Mouse (Mus musculus): Measurements from ENCODE around the gene Smg1. TPM values are rescaled to one million over a fixed set of nuclear protein-coding genes. Genes with fewer than 3 reads are reported as not detected.

Gene Smg1
- polyA plus RNA-seq (2015; fragmentation: Nextera tagmentation; extraction: Ambion mirVana), result 13.4 and 14.1 TPM in 2 replicates

GRCm38 (mm10) chr7:118243453-118244385, at the start of gene Smg1:
Gene Smg1, minus strand, starts transcription at chr7:118243670.
- Histone ChIP-seq H3K4me1 (replicated peaks; ENCODE audit: control insufficient read depth, insufficient read depth, low read length) (peaks cover 8% of the 10 kb centered on the region), H3K9ac (ENCODE audit: low read length) (peak within 1 kb of the TSS; percentile 98), H3K4me3 (ENCODE audit: low read length) (peak within 1 kb of the TSS; percentile 73), H3K9me3 (ENCODE audit: control insufficient read depth, low read length) (no peaks in the 10 kb centered on the region), H3K4me2 (ENCODE audit: low read depth, low read length) (peak within 1 kb of the TSS; percentile 74), H3K27me3 (ENCODE audit: control insufficient read depth, insufficient read depth, low read depth, low read length) (no peaks in the 10 kb centered on the region), H3K27ac (ENCODE audit: low read length) (peak within 1 kb of the TSS; percentile 97), H3K36me3 (ENCODE audit: control insufficient read depth, insufficient read depth, low read length) (no peaks in the 10 kb centered on the region)
- WGBS, result 1% methylated on average over 70 of the region's 79 CpGs
- ATAC-seq (ENCODE audit: low read depth), result peak; percentile 96

- 66% methylated on average over 2 of the region's 2 CpGs for WGBS
- Histone ChIP-seq H3K27me3 (ENCODE audit: control insufficient read depth, insufficient read depth, low read depth, low read length) (no peaks in the 10 kb centered on the region), H3K27ac (ENCODE audit: low read length) (no peak overlapping the region), H3K4me1 (replicated peaks; ENCODE audit: control insufficient read depth, insufficient read depth, low read length) (no peaks in the 10 kb centered on the region), H3K36me3 (ENCODE audit: control insufficient read depth, insufficient read depth, low read length) (no peaks in the 10 kb centered on the region), H3K9ac (ENCODE audit: low read length) (no peak overlapping the region), H3K9me3 (ENCODE audit: control insufficient read depth, low read length) (no peaks in the 10 kb centered on the region), H3K4me2 (ENCODE audit: low read depth, low read length) (no peak overlapping the region), H3K4me3 (ENCODE audit: low read length) (no peak overlapping the region)
- ATAC-seq (ENCODE audit: low read depth), result no peak
These were observed 39.7 kb upstream of the Smg1 start for GRCm38 (mm10) chr7:118283186-118283585.

- no peaks in the 10 kb centered on the region for H3K9me3 ChIP-seq (ENCODE audit: control insufficient read depth, low read length)
- ATAC-seq (ENCODE audit: low read depth), result no peak
- no peak overlapping the region for H3K4me3 ChIP-seq (ENCODE audit: low read length)
- 51% methylated on average over 9 of the region's 9 CpGs for WGBS
- no peaks in the 10 kb centered on the region for H3K27me3 ChIP-seq (ENCODE audit: control insufficient read depth, insufficient read depth, low read depth, low read length)
- H3K27ac ChIP-seq (ENCODE audit: low read length), result no peak overlapping the region
- H3K4me1 ChIP-seq (replicated peaks; ENCODE audit: control insufficient read depth, insufficient read depth, low read length), result no peaks in the 10 kb centered on the region
- H3K9ac ChIP-seq (ENCODE audit: low read length), result no peak overlapping the region
- no peak overlapping the region for H3K4me2 ChIP-seq (ENCODE audit: low read depth, low read length)
- no peaks in the 10 kb centered on the region for H3K36me3 ChIP-seq (ENCODE audit: control insufficient read depth, insufficient read depth, low read length)
These were observed 39.1 kb upstream of the Smg1 start for GRCm38 (mm10) chr7:118282543-118282942.

GRCm38 (mm10) chr7:118279521-118279920, 36.1 kb upstream of the Smg1 start:
- H3K36me3 ChIP-seq (ENCODE audit: control insufficient read depth, insufficient read depth, low read length), result no peaks in the 10 kb centered on the region
- no peak overlapping the region for H3K27ac ChIP-seq (ENCODE audit: low read length)
- 0 out of 2 replicates have a peak, but pooled peaks cover 2% of the 10 kb centered on the region for H3K4me1 ChIP-seq (replicated peaks; ENCODE audit: control insufficient read depth, insufficient read depth, low read length)
- H3K4me3 ChIP-seq (ENCODE audit: low read length), result no peak overlapping the region
- H3K27me3 ChIP-seq (ENCODE audit: control insufficient read depth, insufficient read depth, low read depth, low read length), result no peaks in the 10 kb centered on the region
- 50% methylated on average over 3 of the region's 3 CpGs for WGBS
- no peak overlapping the region for H3K9ac ChIP-seq (ENCODE audit: low read length)
- ATAC-seq (ENCODE audit: low read depth), result no peak
- H3K4me2 ChIP-seq (ENCODE audit: low read depth, low read length), result no peak overlapping the region
- no peaks in the 10 kb centered on the region for H3K9me3 ChIP-seq (ENCODE audit: control insufficient read depth, low read length)

GRCm38 (mm10) chr7:118277335-118277910, 34.0 kb upstream of the Smg1 start:
- peak; percentile 28; the same call in 1 of the 2 replicates for ATAC-seq (ENCODE audit: low read depth)
- H3K4me2 ChIP-seq (ENCODE audit: low read depth, low read length), result 0 out of 2 replicates have a peak overlapping the region, but pooled peaks have one; percentile 11

GRCm38 (mm10) chr7:118276684-118277334, 33.3 kb upstream of the Smg1 start:
- Histone ChIP-seq H3K4me3 (ENCODE audit: low read length) (no peak overlapping the region), H3K4me1 (replicated peaks; ENCODE audit: control insufficient read depth, insufficient read depth, low read length) (0 out of 2 replicates have a peak, but pooled peaks cover 2% of the 10 kb centered on the region), H3K9me3 (ENCODE audit: control insufficient read depth, low read length) (no peaks in the 10 kb centered on the region), H3K4me2 (ENCODE audit: low read depth, low read length) (no peak overlapping the region), H3K27ac (ENCODE audit: low read length) (0 out of 2 replicates have a peak overlapping the region, but pooled peaks have one; percentile 1), H3K27me3 (ENCODE audit: control insufficient read depth, insufficient read depth, low read depth, low read length) (no peaks in the 10 kb centered on the region), H3K9ac (ENCODE audit: low read length) (no peak overlapping the region), H3K36me3 (ENCODE audit: control insufficient read depth, insufficient read depth, low read length) (no peaks in the 10 kb centered on the region)
- ATAC-seq (ENCODE audit: low read depth), result 0 out of 2 replicates have a peak, but pooled peaks have one; percentile 17
- WGBS, result 72% methylated on average over 15 of the region's 15 CpGs

More at GRCm38 (mm10) chr7:118277335-118277910, 34.0 kb upstream of the Smg1 start:
- Histone ChIP-seq H3K9ac (ENCODE audit: low read length) (no peak overlapping the region), H3K27me3 (ENCODE audit: control insufficient read depth, insufficient read depth, low read depth, low read length) (no peaks in the 10 kb centered on the region), H3K4me1 (replicated peaks; ENCODE audit: control insufficient read depth, insufficient read depth, low read length) (0 out of 2 replicates have a peak, but pooled peaks cover 2% of the 10 kb centered on the region), H3K27ac (ENCODE audit: low read length) (no peak overlapping the region), H3K9me3 (ENCODE audit: control insufficient read depth, low read length) (no peaks in the 10 kb centered on the region), H3K36me3 (ENCODE audit: control insufficient read depth, insufficient read depth, low read length) (no peaks in the 10 kb centered on the region), H3K4me3 (ENCODE audit: low read length) (no peak overlapping the region)
- WGBS, result 63% methylated on average over 11 of the region's 11 CpGs

- Histone ChIP-seq H3K36me3 (ENCODE audit: control insufficient read depth, insufficient read depth, low read length) (no peaks in the 10 kb centered on the region), H3K4me2 (ENCODE audit: low read depth, low read length) (no peak overlapping the region), H3K9ac (ENCODE audit: low read length) (no peak overlapping the region), H3K4me3 (ENCODE audit: low read length) (no peak overlapping the region), H3K27me3 (ENCODE audit: control insufficient read depth, insufficient read depth, low read depth, low read length) (no peaks in the 10 kb centered on the region), H3K4me1 (replicated peaks; ENCODE audit: control insufficient read depth, insufficient read depth, low read length) (0 out of 2 replicates have a peak, but pooled peaks cover 2% of the 10 kb centered on the region), H3K9me3 (ENCODE audit: control insufficient read depth, low read length) (no peaks in the 10 kb centered on the region), H3K27ac (ENCODE audit: low read length) (no peak overlapping the region)
- no peak for ATAC-seq (ENCODE audit: low read depth)
- WGBS, result 64% methylated on average over 6 of the region's 6 CpGs
These were observed 31.8 kb upstream of the Smg1 start for GRCm38 (mm10) chr7:118275265-118275664.

GRCm38 (mm10) chr7:118274851-118275250, 31.4 kb upstream of the Smg1 start:
- Histone ChIP-seq H3K27me3 (ENCODE audit: control insufficient read depth, insufficient read depth, low read depth, low read length) (no peaks in the 10 kb centered on the region), H3K4me1 (replicated peaks; ENCODE audit: control insufficient read depth, insufficient read depth, low read length) (0 out of 2 replicates have a peak, but pooled peaks cover 2% of the 10 kb centered on the region), H3K9ac (ENCODE audit: low read length) (no peak overlapping the region), H3K9me3 (ENCODE audit: control insufficient read depth, low read length) (no peaks in the 10 kb centered on the region), H3K36me3 (ENCODE audit: control insufficient read depth, insufficient read depth, low read length) (no peaks in the 10 kb centered on the region), H3K27ac (ENCODE audit: low read length) (no peak overlapping the region), H3K4me2 (ENCODE audit: low read depth, low read length) (no peak overlapping the region), H3K4me3 (ENCODE audit: low read length) (no peak overlapping the region)
- 82% methylated on average over 5 of the region's 5 CpGs for WGBS
- no peak for ATAC-seq (ENCODE audit: low read depth)

Data from lung, embryonic 16.5 days (tissue).